ENCODE assay signal across 15 mouse cellular contexts in genomic region chr11:58999158-58999557, GRCm38 (mm10). TPM values are rescaled to one million over a fixed set of nuclear protein-coding genes. Genes with fewer than 3 reads are reported as not detected.
DNase-seq lines count a peak whose midpoint lies in the region; ATAC-seq lines count a peak whose summit lies in the region.
"Had no signal": no experiment of that assay in that cellular context is flagged by ENCODE, and none has a peak within 500 bp of the region (broad histone marks: within the 10 kb centered on the region; RNA-seq: fewer than 3 reads in every experiment).

No protein-coding gene starts in this region.

- peak overlapping the region; percentile 69 for H3K4me2 ChIP-seq in heart, embryonic 12.5 days
- peak overlapping the region; percentile 39 for H3K4me2 ChIP-seq in intestine, embryonic 15.5 days (replicated peaks)
- H3K4me2 ChIP-seq: embryonic facial prominence, embryonic 12.5 days; liver, embryonic 13.5 days had no signal

- H3K36me3 ChIP-seq in heart, embryonic 12.5 days = peaks cover 28% of the 10 kb centered on the region
- no peaks in the 10 kb centered on the region for H3K36me3 ChIP-seq in intestine, embryonic 15.5 days
- H3K36me3 ChIP-seq: embryonic facial prominence, embryonic 12.5 days; forebrain, embryonic 10.5 days; liver, embryonic 13.5 days had no signal

- H3K9me3 ChIP-seq in heart, embryonic 12.5 days (replicated peaks) = no peaks in the 10 kb centered on the region
- H3K9me3 ChIP-seq in intestine, embryonic 15.5 days = no peaks in the 10 kb centered on the region
- H3K9me3 ChIP-seq: embryonic facial prominence, embryonic 12.5 days; forebrain, embryonic 10.5 days; liver, embryonic 13.5 days had no signal

- ATAC-seq in heart, embryonic 12.5 days (ENCODE audit: insufficient number of reproducible peaks, low FRiP score) = peak; percentile 40; the same call in 1 of the 2 replicates
- peak; percentile 10; the same call in 1 of the 2 replicates for ATAC-seq in intestine, embryonic 15.5 days
- ATAC-seq: activated CD4-positive, CD25-positive, alpha-beta regulatory T cell, adult 4 months had no signal

- peak; percentile 26 for DNase-seq in kidney, postnatal 10 days
- DNase-seq in kidney, adult 8-10 months = no peak
- peak; percentile 99 for DNase-seq in heart, adult 11 months
- no peak for DNase-seq in thymus, postnatal 4 days
- DNase-seq in layer of hippocampus, postnatal 25 days (ENCODE audit: extremely low spot score in 1 of 2, low spot score in 1 of 2) = no peak
- DNase-seq in layer of hippocampus, adult 11-12 months (ENCODE audit: low spot score) = no peak
- DNase-seq: cerebellum, postnatal 25 days; kidney, adult 18-20 months; liver, embryonic 13.5 days; thymus, adult 2 months had no signal

- peak overlapping the region; percentile 58 for H3K9ac ChIP-seq in heart, embryonic 12.5 days
- no peak overlapping the region for H3K9ac ChIP-seq in intestine, embryonic 15.5 days
- H3K9ac ChIP-seq: embryonic facial prominence, embryonic 12.5 days; liver, embryonic 13.5 days had no signal

- peaks cover 94% of the 10 kb centered on the region for H3K4me1 ChIP-seq in heart, embryonic 12.5 days (replicated peaks)
- H3K4me1 ChIP-seq in intestine, embryonic 15.5 days (replicated peaks) = no peaks in the 10 kb centered on the region; the same call in 1 of the 2 replicates

- H3K4me3 ChIP-seq in heart, embryonic 12.5 days = peak overlapping the region; percentile 31
- H3K4me3 ChIP-seq in intestine, embryonic 15.5 days (replicated peaks) = no peak overlapping the region
- H3K4me3 ChIP-seq: embryonic facial prominence, embryonic 12.5 days; forebrain, embryonic 10.5 days; liver, embryonic 13.5 days had no signal

- 18% methylated on average over 11 of the region's 11 CpGs for WGBS in heart, embryonic 12.5 days
- 35% methylated on average over 11 of the region's 11 CpGs for WGBS in intestine, embryonic 15.5 days

- H3K27ac ChIP-seq in heart, embryonic 12.5 days (ENCODE audit: poor library complexity, severe bottlenecking) = peak overlapping the region; percentile 69
- H3K27ac ChIP-seq in intestine, embryonic 15.5 days = no peak overlapping the region
- H3K27ac ChIP-seq: embryonic facial prominence, embryonic 12.5 days; forebrain, embryonic 10.5 days; liver, embryonic 13.5 days had no signal

- H3K27me3 ChIP-seq in heart, embryonic 12.5 days (replicated peaks) = peaks cover 14% of the 10 kb centered on the region; the same call in 1 of the 2 replicates
- H3K27me3 ChIP-seq in intestine, embryonic 15.5 days (replicated peaks) = 0 out of 2 replicates have a peak, but pooled peaks cover 5% of the 10 kb centered on the region

RNA-seq across cellular contexts. Expression of gene Trim11, which starts 21.3 kb away (rescaled TPM):
- 27.6 and 30.8 TPM in 2 replicates for polyA plus RNA-seq in heart, embryonic 12.5 days (2016; fragmentation: Nextera tagmentation; extraction: Ambion mirVana)
- 16.0 and 17.0 TPM in 2 replicates for polyA plus RNA-seq in intestine, embryonic 15.5 days (2015; fragmentation: Nextera tagmentation; extraction: Ambion mirVana)
- total RNA-seq in layer of hippocampus, postnatal 25 days (2021) = 10 to 100 TPM; 26.2 to 29.7 TPM

RNA-seq across cellular contexts. Expression of gene Hist3h2a, which starts 44.7 kb away (rescaled TPM):
- 26.5 and 28.4 TPM in 2 replicates for polyA plus RNA-seq in heart, embryonic 12.5 days (2016; fragmentation: Nextera tagmentation; extraction: Ambion mirVana)
- polyA plus RNA-seq in intestine, embryonic 15.5 days (2015; fragmentation: Nextera tagmentation; extraction: Ambion mirVana) = 27.2 and 28.3 TPM in 2 replicates
- 10 to 100 TPM; 66.0 to 73.9 TPM for total RNA-seq in layer of hippocampus, postnatal 25 days (2021)

RNA-seq across cellular contexts. Expression of gene Trim17, which starts 44.7 kb away (rescaled TPM):
- polyA plus RNA-seq in heart, embryonic 12.5 days (2016; fragmentation: Nextera tagmentation; extraction: Ambion mirVana) = 1.1 and 1.5 TPM in 2 replicates
- 0.16 and 0.35 TPM in 2 replicates for polyA plus RNA-seq in intestine, embryonic 15.5 days (2015; fragmentation: Nextera tagmentation; extraction: Ambion mirVana)
- total RNA-seq in layer of hippocampus, postnatal 25 days (2021) = 1 to 10 TPM; 5.3 to 5.5 TPM

RNA-seq across cellular contexts. Expression of gene Hist3h2ba, which starts 50.4 kb away (rescaled TPM):
- polyA plus RNA-seq in heart, embryonic 12.5 days (2016; fragmentation: Nextera tagmentation; extraction: Ambion mirVana) = 8.5 and 11.6 TPM in 2 replicates
- polyA plus RNA-seq in intestine, embryonic 15.5 days (2015; fragmentation: Nextera tagmentation; extraction: Ambion mirVana) = 39.9 and 40.0 TPM in 2 replicates
- 100 to 1,000 TPM in 1 of 2 experiments, 10 to 100 TPM in 1; 99.0 to 107 TPM for total RNA-seq in layer of hippocampus, postnatal 25 days (2021)

Comparison
In these comparisons a context has a peak if more than half of its experiments do, and no peak if none do; other contexts are left out.
1. DNase-seq: peak in kidney, postnatal 10 days (single experiment) and heart, adult 11 months (single experiment); none in kidney, adult 8-10 months (0 of 2), thymus, postnatal 4 days (single experiment), layer of hippocampus, postnatal 25 days (0 of 2) and layer of hippocampus, adult 11-12 months (single experiment).